Mouse (Mus musculus) ES-E14 (cell line): ENCODE data around the gene Hsph1.

Source experiments
- HCFC1 ChIP-seq: IDR thresholded peaks from 2 replicates; pipeline ENCODE4 v1.6.1; 2012; ENCODE audit warnings: low read length, inconsistent platforms, borderline replicate concordance; ENCODE audit not compliant: insufficient read depth
- MAFK ChIP-seq: IDR thresholded peaks from 2 replicates; pipeline ENCODE4 v1.6.1; 2014; ENCODE audit warnings: mild to moderate bottlenecking, low read depth, low read length, inconsistent platforms; ENCODE audit not compliant: insufficient read depth
- ZC3H11A ChIP-seq: IDR thresholded peaks from 2 replicates; pipeline ENCODE4 v1.6.1; 2012; ENCODE audit warnings: low read depth, mild to moderate bottlenecking, inconsistent platforms, low read length, borderline replicate concordance
- ZNF384 ChIP-seq: IDR thresholded peaks from 2 replicates; pipeline ENCODE4 v1.6.1; 2012; ENCODE audit warnings: low read depth, low read length, inconsistent platforms

GRCm38 (mm10) chr5:149612165-149612518 is 24.0 kb downstream of the Hsph1 start:
- no peak for TF ChIP-seq MAFK
- no peak for TF ChIP-seq ZNF384
- TF ChIP-seq ZC3H11A = no peak
- TF ChIP-seq HCFC1 = no peak
